Mouse (Mus musculus) cerebral cortex, adult 2 months (tissue): ENCODE results near the gene Epor.

Experiments
- WGBS: fragments of 180-500 bp; shearing (Covaris S2); methylation state at CpG from one replicate; pipeline ENCODE4 v1.1.7; 2018; 5-methylcytosine and 5-hydroxymethylcytosine counted together

Gene Epor

DNA sequence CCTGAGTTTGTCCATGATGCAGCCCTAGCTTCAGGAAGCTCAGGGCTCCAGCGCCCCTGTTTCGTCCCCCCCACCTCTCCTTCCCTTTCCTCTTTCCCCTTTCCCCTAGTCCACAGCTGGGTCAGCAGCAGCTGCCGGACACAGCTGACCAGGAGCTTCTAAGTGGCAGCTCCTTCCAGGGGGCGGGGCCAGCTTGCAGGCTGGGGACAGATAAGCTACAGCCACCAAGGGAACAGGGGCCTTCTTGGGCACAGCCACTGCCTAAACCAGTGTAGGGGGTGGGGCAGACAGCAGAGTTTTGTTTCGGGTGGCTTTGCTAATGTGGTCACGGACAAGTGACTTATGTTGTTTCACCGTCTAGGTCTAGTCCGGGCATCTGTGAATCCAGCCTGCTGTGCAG is at the start of gene Epor:
TSS of gene Epor (minus strand) at position 90 of the 400 bp plus-strand sequence.
- 41% methylated on average over 7 of the region's 8 CpGs for WGBS

DNA sequence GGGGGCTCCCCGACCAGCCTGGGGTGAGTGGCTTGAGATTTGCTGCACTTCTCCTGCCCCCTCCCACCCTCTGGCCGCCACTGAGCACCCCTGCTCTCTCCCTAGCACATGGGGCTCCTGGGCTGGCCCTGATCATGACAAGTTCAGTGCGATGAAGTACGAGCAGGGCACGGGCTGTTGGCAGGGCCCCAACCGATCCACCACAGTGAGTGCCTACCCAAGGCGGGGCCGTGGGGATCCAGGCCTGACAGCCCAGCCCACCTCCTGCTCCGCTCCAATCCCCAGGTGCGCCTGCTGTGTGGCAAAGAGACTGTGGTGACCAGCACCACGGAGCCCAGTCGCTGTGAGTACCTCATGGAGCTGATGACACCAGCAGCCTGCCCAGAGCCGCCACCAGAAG is 49.4 kb upstream of the Epor start:
- WGBS, result 82% methylated on average over 13 of the region's 13 CpGs

DNA sequence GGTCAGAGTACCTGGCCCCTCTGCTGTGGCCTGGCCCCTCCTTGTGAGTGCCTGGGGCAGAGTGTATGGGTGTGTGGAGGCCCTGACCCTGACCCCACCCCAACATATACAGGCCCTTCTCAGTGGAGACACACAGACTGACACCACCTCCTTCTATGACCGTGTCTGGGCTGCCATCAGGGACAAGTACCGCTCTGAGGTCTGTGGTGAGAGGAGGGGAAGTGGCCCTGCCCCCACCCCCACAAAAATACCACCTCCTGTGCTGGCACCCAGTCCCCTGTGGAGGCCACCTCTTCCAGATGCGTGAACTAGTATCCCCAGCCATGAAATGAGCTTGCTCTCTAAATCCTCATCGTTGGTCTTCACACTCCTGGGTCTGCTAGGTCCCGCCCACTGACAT is 47.7 kb upstream of the Epor start:
- 60% methylated on average over 5 of the region's 5 CpGs for WGBS

DNA sequence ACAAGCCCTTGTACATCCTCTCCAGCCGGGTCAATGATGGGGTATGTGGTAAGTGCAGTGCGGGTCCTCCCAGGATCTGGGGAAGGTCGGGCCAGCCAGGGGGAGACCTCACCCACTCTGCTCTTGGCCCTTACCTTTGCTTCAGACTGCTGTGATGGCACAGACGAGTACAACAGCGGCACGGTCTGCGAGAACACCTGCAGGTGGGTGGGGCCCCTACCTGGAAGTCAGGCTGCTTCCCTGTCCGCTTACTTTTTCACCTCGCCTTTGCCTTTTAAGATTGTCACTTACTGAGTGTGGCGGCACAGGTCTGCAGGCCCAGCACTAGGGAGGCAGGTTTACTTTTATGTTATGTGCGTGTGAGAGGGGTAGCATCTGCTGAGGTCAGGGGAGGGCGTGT is 41.2 kb upstream of the Epor start:
- WGBS, result 91% methylated on average over 12 of the region's 12 CpGs

DNA sequence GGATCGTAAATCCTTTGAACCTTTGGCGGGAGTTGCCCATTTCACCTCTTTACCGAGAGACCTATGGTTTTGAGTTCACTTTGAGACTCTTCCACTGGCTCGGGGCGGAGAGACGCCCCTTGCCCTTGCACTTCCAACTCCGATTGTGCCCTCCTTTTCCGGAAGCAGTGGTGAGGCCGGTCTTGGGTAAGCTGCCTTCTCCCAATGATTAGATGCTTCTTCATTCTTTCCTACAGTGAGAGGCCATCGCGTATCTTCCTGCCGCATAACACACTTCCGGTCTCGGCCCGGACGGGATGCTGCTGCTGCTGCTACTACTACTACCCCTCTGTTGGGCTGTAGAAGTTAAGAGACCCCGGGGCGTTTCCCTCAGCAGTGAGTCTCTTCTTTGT is 39.9 kb upstream of the Epor start:
- under 1% methylated on average over 18 of the region's 18 CpGs for WGBS

DNA sequence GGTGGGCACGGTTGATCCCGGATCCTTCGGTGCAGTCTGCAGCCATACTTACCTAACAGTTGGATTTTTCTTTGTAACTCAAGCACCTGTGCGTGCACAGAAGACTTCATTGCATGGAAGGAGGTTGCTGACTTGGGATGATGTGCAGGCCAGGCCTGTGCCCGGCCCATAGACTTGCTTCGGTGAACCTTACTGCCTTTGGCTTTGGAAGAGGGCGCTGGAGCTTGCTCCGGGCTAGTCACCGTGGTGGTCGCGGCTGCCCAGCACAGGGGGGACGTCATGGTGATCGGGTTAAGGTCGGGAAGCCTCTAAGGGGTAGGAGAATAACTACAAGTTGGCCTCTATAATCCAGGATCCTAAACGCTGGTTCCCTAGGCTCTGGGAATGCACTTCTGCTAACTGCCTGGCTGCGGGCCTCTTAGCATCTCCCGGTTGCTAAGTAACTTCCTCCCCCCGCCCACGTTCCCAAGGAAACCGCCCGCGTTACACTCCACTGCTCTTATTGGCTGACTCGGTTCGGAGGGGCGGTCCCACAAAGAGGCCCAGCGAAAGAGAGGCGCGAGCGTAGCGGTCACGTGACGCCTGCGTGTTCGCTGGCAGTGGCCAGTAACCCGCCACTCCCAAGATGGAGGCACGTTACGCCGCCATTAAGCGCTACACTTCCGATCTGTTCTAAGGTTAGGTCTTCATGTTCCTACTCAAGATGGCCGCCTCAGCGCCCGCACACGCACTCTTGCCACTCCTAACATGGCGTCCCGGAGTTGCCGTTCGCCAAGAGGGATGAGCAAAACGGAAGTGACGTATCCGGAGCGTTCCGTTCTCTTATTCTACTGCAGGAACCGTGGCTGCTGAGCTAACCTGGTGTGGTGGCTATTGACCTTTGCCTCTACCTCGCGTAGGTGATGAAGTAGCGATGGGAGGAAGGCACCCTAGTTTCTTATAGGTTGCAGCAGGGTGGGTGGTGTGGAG is 39.2 kb upstream of the Epor start, which contains the start of the genes Ccdc151 and Prkcsh:
TSS of gene Ccdc151 (minus strand) at position 441 of the 969 bp plus-strand sequence.
TSS of gene Prkcsh (plus strand) at position 613 of the 969 bp plus-strand sequence.
- WGBS, result 5% methylated on average over 57 of the region's 57 CpGs

DNA sequence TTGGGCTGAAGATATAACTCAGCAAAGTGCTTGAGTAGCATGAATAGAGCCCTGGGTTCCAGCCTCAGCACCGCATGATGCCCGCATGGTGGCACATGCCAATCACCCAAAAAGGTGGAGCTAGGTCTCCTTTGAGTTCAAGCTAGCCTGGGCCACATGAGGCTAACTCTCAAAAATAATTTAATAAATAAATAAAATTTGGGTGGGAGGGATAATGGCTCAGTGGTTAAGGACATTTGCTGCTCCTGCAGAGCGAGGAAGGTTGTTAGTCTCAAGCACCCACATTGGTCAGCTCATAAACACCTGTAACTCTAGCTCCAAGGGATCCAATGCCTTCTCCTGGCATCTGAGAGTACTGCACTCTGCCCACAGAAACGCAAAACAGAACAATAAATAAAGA is 38.3 kb upstream of the Epor start:
- 87% methylated on average over 4 of the region's 4 CpGs for WGBS

DNA sequence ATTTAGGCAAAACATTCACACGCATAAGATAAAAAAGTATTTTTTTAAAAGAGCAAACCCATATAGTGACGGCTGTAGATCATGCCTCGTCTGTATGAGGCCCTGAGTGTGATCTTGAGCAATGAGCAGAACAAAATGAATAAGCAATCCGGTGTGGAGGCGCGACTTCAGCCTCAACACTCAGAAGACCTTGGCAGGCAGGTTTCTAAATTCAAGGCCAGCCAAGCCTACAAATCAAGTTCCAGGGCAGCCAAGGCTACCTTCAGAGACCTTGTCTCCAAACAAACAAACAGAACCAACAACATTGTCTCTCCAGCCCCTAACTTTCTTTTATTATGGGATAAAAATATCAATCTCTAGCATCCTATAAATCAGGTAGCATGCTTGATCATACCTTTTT is 37.0 kb upstream of the Epor start:
- 96% methylated on average over 6 of the region's 6 CpGs for WGBS

DNA sequence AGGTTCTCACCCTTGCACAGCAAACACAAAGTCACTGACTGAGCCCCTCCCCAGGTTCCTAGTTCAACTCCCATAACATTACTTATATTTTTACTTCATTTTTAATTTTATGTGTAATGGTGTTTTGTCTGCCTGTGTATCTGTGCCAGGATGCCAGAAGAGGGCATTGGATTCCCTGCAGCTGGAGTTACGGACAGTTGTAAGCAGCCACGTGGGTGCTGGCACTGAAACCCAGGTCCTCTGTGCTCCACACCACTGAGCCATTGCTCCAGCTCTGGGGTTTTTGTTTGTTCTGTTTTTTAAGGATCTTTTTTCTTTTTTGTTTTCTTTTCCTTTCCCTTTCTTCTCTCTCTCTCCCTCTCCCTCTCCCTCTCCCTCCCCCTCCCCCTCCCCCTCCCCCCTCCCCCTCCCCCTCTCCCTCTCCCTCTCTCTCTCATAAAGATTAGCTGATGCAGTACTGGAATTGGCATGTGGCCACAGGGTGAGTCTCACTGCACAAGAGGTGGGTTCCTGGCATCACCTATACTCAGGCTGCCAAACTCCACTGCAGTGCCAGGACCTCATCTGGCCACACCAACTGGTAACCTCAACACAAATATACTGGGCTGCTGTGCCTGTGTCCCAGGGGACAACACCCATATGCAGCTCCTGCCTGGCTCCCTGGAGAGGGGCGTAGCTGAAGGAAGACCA is 33.0 kb upstream of the Epor start:
- 80% methylated on average over 3 of the region's 3 CpGs for WGBS

DNA sequence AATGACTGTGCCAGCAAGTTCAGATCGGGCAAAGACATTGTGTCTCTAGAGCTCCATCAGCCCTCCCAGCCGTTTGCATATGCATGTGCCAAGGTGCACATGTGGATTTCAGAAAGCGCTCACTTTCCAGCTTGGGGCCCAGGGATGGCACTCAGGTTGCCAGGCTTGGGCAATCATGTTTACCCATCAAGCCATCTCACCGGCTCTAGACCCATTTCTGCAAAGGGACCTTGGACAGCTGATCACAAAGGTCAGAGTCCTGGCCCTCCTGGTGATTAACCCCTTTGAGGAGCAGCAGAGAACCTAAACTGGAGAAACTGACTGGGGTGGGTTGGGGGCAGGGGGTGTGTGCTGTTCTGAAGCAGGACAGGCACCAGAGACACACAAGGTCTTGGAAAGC is 28.9 kb upstream of the Epor start:
- 83% methylated on average over 4 of the region's 4 CpGs for WGBS

DNA sequence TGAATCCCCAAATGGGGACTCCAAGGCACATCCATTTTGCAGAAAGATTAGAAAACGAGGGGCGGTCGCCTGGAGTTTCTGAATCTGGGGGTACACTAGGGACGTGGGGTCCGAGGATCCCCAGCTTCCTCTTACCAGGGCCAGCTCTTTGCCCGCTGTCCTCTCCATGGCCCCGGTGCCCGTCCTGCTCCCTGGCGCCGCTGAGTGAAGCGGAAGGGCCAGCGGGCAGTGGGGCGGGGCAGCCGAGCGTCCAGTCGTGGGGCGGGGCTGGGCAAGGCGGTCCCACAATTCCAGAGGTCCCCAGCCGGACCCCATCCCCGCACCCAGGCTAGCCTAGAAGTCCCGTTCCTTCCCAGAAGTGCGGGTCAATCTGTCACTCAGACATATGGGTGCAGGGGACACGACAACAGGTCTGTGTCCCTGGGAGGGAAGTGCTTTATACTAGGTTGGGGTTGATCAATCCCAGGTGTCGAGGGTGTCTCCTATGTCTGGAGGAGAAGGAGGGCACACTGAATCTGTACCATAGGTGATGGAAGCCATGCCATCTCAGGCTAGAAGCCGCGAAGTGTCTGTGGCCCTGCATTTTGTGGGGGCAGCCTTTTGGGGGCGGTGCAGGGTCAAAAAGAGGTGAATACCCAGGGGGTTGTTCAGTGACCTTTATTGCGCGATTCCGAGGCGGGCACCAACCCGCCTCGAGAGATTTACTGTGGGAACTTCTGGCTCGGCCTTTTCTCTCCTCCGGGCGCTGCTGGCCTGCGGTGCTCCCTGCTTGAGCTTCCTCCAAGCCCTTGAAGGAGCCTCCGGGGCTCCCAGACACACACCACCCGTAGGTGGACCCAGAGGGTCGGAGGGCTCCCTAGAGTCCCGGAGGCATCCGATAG is 26.2 kb upstream of the Epor start, which contains the start of gene Rgl3:
TSS of gene Rgl3 (minus strand) at position 217 of the 881 bp plus-strand sequence.
- WGBS, result 21% methylated on average over 42 of the region's 42 CpGs

DNA sequence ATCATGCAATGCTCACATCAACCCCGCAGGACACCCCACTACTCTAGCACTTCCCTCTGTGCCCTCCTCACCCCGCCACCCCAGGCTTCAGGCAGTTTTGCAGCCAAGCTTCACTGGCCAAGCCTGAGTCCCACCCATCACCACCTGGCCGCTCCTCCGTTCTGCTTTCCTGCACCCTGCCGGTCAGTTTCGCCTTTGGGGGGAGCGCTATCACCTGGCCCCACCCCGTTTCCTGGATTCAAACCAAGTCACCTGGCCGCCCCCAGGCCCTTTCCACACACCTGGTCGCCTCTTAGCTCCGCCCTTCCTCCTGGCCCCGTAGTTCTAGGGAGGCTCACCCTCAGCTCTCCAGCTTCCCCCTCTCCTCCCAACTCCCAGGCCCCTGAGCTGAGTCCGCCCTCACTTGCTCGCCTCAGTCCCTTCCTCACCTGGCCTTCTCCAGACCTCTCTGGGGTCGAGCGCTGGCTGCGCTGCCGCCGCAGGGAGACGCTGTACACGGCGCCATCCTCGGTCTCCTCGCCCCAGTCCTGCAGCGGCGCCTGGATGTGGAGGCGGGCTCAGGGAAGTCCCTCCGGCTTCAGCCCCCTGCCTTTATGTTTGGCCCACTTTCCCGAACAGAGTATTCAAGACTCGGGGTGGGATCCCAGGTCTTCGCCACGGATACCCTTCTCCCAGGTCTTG is 25.3 kb upstream of the Epor start:
- WGBS, result 2% methylated on average over 32 of the region's 32 CpGs

DNA sequence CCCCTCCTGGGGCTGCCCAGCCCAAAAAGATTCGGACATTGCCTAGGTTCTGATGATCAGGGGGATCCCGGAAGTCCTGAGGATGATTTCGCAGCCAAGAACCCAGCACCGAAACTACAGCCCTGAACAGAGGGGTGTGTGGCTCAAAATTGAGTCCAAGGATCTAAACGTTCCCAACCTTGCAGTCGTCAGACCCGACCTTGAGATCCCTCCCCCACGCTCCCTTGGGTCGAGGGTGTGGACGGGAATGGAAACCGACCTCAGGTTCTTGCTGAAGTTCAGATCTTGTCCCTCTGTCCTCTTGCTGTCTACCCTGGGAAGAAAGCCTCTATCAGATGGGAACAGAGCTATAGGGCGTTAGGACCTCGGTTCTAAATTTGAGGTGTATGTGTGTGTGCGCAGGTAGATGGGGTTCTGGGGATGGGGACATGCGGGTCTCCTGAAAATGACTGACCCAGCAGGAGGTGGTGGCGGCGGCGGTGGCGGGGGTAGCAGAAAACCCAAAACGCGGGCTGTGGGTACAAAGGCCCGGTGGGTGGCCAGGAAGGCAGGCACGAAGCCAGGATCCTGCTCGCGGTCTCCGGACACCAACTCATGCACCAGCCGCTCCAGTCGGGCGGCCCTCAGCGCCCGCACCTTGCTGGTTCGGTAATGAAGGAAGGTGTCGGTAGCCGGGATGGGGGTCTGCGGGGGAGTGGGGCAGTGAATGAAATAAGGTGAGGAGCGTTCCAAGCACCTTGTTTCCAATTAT is 24.5 kb upstream of the Epor start:
- 25% methylated on average over 36 of the region's 36 CpGs for WGBS

DNA sequence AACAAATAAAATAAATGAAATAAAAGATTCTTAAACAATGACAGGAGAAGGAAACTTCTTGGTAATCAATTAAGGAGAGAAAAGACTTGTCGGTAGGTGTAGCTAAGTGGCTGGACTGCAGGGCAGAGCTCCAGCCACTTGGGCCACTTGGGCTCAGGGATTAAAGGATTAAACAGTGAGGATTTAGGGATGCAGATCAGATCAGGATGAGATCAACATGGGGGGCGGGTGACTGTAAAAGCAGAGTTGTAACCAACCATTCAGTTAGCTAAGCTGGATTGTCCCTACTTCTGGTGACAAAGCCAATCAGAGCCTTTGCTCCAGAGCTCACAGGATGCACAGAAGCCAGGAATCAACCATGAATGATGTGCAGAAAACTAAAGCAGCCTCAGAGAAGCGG is 20.6 kb upstream of the Epor start:
- WGBS, result 63% methylated on average over 3 of the region's 3 CpGs

DNA sequence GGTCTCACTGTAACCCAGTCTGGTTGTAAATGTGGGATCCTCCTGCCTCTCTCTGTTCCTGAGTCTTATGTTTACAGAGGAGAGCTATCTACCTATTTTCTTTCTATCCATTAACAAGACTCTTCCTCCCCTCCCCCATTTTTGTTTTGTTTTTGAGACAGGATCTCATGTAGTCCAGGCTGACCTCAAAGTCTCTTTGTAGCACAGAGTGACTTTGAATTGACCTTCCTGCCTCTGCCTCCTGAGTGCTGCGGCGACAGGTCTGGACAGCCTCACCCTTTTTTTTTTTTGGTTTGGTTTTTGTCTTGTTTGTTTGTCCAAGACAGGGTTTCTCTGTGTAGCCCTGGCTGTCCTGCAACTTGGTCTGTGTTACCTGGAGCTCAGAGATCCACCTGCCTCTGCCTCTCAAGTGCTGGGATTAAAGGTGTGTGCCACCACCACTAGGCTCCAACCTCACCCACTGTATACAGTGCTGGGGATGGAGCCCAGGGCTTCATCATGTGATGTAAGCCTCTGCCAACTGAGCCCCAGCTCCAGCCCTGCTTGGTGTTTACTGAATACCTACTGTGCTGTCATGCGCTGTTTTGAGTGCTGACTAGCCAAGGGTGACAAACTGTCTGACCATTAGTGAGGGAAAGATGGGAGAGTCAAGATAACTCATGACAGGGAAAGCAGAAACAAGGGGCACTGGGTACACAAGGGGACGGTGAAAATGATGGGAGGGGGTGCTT is 15.3 kb upstream of the Epor start:
- WGBS, result 89% methylated on average over 4 of the region's 4 CpGs

DNA sequence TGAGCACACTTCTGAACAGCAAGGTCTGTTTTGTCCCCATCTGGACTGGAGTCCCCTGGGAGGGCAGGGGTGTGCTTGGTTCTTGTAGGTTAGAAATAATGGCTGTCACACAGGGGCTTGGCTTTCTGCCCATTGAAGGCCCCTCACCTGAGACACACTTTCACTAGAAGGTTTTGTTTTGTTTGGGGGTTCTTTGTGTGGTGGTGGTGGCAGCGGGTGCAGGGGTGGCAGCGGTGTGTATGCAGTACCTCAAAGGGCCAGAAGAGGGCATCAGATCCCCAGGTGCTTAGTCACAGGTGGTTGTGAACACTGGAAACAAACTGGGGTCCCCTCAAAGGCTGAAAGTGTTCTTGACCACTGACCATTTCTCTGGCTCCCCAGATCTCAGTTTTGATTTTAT is 14.7 kb upstream of the Epor start:
- WGBS, result 52% methylated on average over 2 of the region's 2 CpGs

DNA sequence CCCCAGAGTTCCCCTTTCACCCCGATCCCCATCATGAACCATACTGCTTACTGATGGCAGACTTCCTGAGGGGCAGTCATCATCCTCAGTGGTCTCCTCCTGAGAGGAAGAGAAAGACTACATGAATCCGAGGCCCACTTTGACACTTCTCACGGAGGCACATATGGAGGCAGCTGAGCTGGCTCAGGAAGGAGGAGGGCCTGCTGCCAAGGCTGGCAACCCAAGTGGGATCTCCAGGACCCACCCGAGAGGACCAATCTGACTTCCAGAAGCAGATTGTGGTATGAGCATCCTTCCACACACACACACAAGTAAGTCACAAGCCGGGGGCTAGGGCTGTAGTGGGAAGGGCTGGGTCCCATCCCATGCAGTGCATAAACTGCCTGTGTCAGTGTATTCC is 14.0 kb upstream of the Epor start:
- 47% methylated on average over 5 of the region's 5 CpGs for WGBS

DNA sequence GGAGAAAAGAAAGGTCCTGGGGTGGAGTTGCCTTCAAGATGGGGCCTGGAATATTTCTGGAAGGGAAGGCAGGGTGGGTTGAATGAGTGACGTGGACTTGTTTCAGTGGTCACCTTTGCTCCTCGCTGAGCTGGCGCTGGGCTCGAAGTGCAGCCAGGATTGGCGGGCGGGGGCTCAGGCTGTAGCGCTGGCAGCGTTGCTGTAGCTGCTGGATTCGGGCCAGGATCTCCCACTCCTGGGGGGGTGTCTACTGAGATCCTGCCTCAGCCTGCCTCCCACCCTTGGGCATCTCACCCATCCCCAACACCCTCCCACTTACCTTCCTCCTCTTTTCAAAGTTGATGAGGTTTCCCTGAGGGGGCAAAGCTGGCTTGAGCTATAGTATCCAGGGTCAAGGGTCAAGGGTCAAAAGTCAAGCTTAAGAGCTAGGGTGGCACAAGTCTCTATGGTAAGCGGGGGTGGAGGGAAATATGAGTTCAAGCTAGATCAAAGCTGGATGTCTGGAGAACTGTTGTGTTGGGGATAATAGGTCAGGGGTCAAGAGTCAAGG is 13.4 kb upstream of the Epor start:
- 60% methylated on average over 10 of the region's 10 CpGs for WGBS

DNA sequence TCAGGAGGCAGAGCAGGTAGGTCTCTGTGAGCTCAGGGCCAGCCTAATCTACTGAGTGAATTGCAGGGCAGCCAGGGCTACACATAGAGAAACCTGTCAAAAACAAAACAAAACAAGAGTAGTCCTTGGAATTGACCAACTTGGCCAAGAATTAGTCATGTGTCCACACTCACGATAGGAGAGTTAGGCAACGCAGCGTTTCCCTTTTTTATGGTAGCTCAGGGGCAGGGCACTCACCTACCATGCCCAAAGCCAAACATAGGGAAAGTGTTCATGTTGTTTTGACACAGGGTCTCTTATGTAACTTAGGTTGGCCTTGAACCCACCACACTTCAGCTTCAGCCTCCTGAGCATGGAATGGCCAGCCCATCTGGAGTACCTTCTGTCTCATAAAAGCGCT is 6.0 kb upstream of the Epor start:
- 90% methylated on average over 4 of the region's 4 CpGs for WGBS
